Mouse (Mus musculus): Measurements from ENCODE around the gene Rnf180. TPM values are rescaled to one million over a fixed set of nuclear protein-coding genes. Genes with fewer than 3 reads are reported as not detected.

Gene Rnf180
- polyA plus RNA-seq, 1 experiment from 2014 or later, result 1.0 TPM

GRCm38 (mm10) chr13:105290594-105290993 is 4.0 kb downstream of the Rnf180 start:
- Histone ChIP-seq H3K9ac (replicated peaks) (no peak overlapping the region), H3K36me3 (replicated peaks; ENCODE audit: insufficient read depth, low read length) (no peaks in the 10 kb centered on the region), H3K27ac (ENCODE audit: low read depth) (no peak overlapping the region), H3K4me2 (ENCODE audit: low read depth, low read length) (no peak overlapping the region), H3K4me1 (ENCODE audit: insufficient read depth) (peaks cover 6% of the 10 kb centered on the region), H3K4me3 (ENCODE audit: low read depth, low read length) (no peak overlapping the region), H3K27me3 (ENCODE audit: insufficient read depth, low read length) (peaks cover 4% of the 10 kb centered on the region; the same call in 1 of the 2 replicates), H3K9me3 (ENCODE audit: low read length) (no peaks in the 10 kb centered on the region)
- no peak for ATAC-seq
- WGBS (ENCODE audit: insufficient replicate concordance), result 83% methylated on average over 2 of the region's 2 CpGs
- TF ChIP-seq EP300 (IDR thresholded peaks at IDR 0.05; ENCODE audit: low read depth), result no peak
- no peak for TF ChIP-seq CTCF (IDR thresholded peaks at IDR 0.05; ENCODE audit: low read depth)
- DNase-seq, result no peak

- Histone ChIP-seq H3K4me1 (ENCODE audit: insufficient read depth) (peaks cover 6% of the 10 kb centered on the region), H3K27ac (ENCODE audit: low read depth) (no peak overlapping the region), H3K36me3 (replicated peaks; ENCODE audit: insufficient read depth, low read length) (no peaks in the 10 kb centered on the region), H3K9me3 (ENCODE audit: low read length) (no peaks in the 10 kb centered on the region), H3K9ac (replicated peaks) (no peak overlapping the region), H3K4me2 (ENCODE audit: low read depth, low read length) (no peak overlapping the region), H3K27me3 (ENCODE audit: insufficient read depth, low read length) (peaks cover 4% of the 10 kb centered on the region; the same call in 1 of the 2 replicates), H3K4me3 (ENCODE audit: low read depth, low read length) (no peak overlapping the region)
- TF ChIP-seq EP300 (IDR thresholded peaks at IDR 0.05; ENCODE audit: low read depth), result no peak
- TF ChIP-seq CTCF (IDR thresholded peaks at IDR 0.05; ENCODE audit: low read depth), result no peak
- 68% methylated on average over 5 of the region's 5 CpGs for WGBS (ENCODE audit: insufficient replicate concordance)
- ATAC-seq (no peak), DNase-seq (no peak)
Observed at GRCm38 (mm10) chr13:105290021-105290420, 4.6 kb downstream of the Rnf180 start.

GRCm38 (mm10) chr13:105279397-105280018 is 15.1 kb downstream of the Rnf180 start:
- 60% methylated on average over 8 of the region's 8 CpGs for WGBS (ENCODE audit: insufficient replicate concordance)
- H3K36me3 ChIP-seq (replicated peaks; ENCODE audit: insufficient read depth, low read length), result no peaks in the 10 kb centered on the region
- H3K9ac ChIP-seq (replicated peaks), result no peak overlapping the region
- DNase-seq (no peak), ATAC-seq (no peak)
- no peak overlapping the region for H3K4me2 ChIP-seq (ENCODE audit: low read depth, low read length)
- H3K27me3 ChIP-seq (ENCODE audit: insufficient read depth, low read length), result no peaks in the 10 kb centered on the region
- H3K4me1 ChIP-seq (ENCODE audit: insufficient read depth), result no peaks in the 10 kb centered on the region
- no peak overlapping the region for H3K4me3 ChIP-seq (ENCODE audit: low read depth, low read length)
- H3K27ac ChIP-seq (ENCODE audit: low read depth), result no peak overlapping the region
- TF ChIP-seq CTCF (IDR thresholded peaks at IDR 0.05; ENCODE audit: low read depth) (no peak), EP300 (IDR thresholded peaks at IDR 0.05; ENCODE audit: low read depth) (no peak)
- H3K9me3 ChIP-seq (ENCODE audit: low read length), result no peaks in the 10 kb centered on the region

GRCm38 (mm10) chr13:105270394-105271094 is 24.1 kb downstream of the Rnf180 start:
- DNase-seq, result no peak
- Histone ChIP-seq H3K4me2 (ENCODE audit: low read depth, low read length) (no peak overlapping the region), H3K27ac (ENCODE audit: low read depth) (no peak overlapping the region), H3K27me3 (ENCODE audit: insufficient read depth, low read length) (no peaks in the 10 kb centered on the region), H3K4me3 (ENCODE audit: low read depth, low read length) (no peak overlapping the region), H3K9ac (replicated peaks) (no peak overlapping the region), H3K9me3 (ENCODE audit: low read length) (no peaks in the 10 kb centered on the region), H3K36me3 (replicated peaks; ENCODE audit: insufficient read depth, low read length) (no peaks in the 10 kb centered on the region), H3K4me1 (ENCODE audit: insufficient read depth) (no peaks in the 10 kb centered on the region)
- WGBS (ENCODE audit: insufficient replicate concordance), result 85% methylated on average over 8 of the region's 8 CpGs
- ATAC-seq, result no peak
- no peak for TF ChIP-seq EP300 (IDR thresholded peaks at IDR 0.05; ENCODE audit: low read depth)
- no peak for TF ChIP-seq CTCF (IDR thresholded peaks at IDR 0.05; ENCODE audit: low read depth)

GRCm38 (mm10) chr13:105267464-105267863 is 27.2 kb downstream of the Rnf180 start:
- DNase-seq (no peak), ATAC-seq (no peak)
- Histone ChIP-seq H3K9ac (replicated peaks) (no peak overlapping the region), H3K4me1 (ENCODE audit: insufficient read depth) (no peaks in the 10 kb centered on the region), H3K4me3 (ENCODE audit: low read depth, low read length) (no peak overlapping the region), H3K36me3 (replicated peaks; ENCODE audit: insufficient read depth, low read length) (no peaks in the 10 kb centered on the region), H3K9me3 (ENCODE audit: low read length) (no peaks in the 10 kb centered on the region), H3K4me2 (ENCODE audit: low read depth, low read length) (no peak overlapping the region), H3K27ac (ENCODE audit: low read depth) (no peak overlapping the region), H3K27me3 (ENCODE audit: insufficient read depth, low read length) (no peaks in the 10 kb centered on the region)
- 60% methylated on average over 6 of the region's 6 CpGs for whole genome bisulfite sequencing (ENCODE audit: insufficient replicate concordance)
- TF ChIP-seq EP300 (IDR thresholded peaks at IDR 0.05; ENCODE audit: low read depth) (no peak), CTCF (IDR thresholded peaks at IDR 0.05; ENCODE audit: low read depth) (no peak)

- TF ChIP-seq CTCF (IDR thresholded peaks at IDR 0.05; ENCODE audit: low read depth), result peak; percentile 75
- TF ChIP-seq EP300 (IDR thresholded peaks at IDR 0.05; ENCODE audit: low read depth), result no peak
- ATAC-seq (peak; percentile 57), DNase-seq (peak; percentile 55)
- H3K4me1 ChIP-seq (ENCODE audit: insufficient read depth), result no peaks in the 10 kb centered on the region
- no peak overlapping the region for H3K4me3 ChIP-seq (ENCODE audit: low read depth, low read length)
- no peaks in the 10 kb centered on the region for H3K9me3 ChIP-seq (ENCODE audit: low read length)
- H3K4me2 ChIP-seq (ENCODE audit: low read depth, low read length), result no peak overlapping the region
- WGBS (ENCODE audit: insufficient replicate concordance), result 20% methylated on average over 3 of the region's 3 CpGs
- no peak overlapping the region for H3K27ac ChIP-seq (ENCODE audit: low read depth)
- H3K9ac ChIP-seq (replicated peaks), result no peak overlapping the region
- no peaks in the 10 kb centered on the region for H3K36me3 ChIP-seq (replicated peaks; ENCODE audit: insufficient read depth, low read length)
- H3K27me3 ChIP-seq (ENCODE audit: insufficient read depth, low read length), result no peaks in the 10 kb centered on the region
Observed at GRCm38 (mm10) chr13:105266746-105267145, 27.9 kb downstream of the Rnf180 start.

Data from liver, postnatal 0 days (tissue).